Mouse (Mus musculus) lung, adult 2 months (tissue): ENCODE measurements around the gene Sbno2.

ENCODE experiments used
- CTCF ChIP-seq: fragments of 200-500 bp; IDR thresholded peaks from 2 replicates; pipeline ENCODE4 v1.5.1; 2011; ENCODE audit warnings: mild to moderate bottlenecking, low read length, control low read depth; ENCODE audit not compliant: insufficient read depth
- POLR2A ChIP-seq: fragments of 200-500 bp; IDR thresholded peaks from 2 replicates; pipeline ENCODE4 v1.6.1; 2011; ENCODE audit warnings: low read depth, mild to moderate bottlenecking, control low read depth, low read length, borderline replicate concordance; ENCODE audit errors: extremely low read depth

GRCm38 (mm10) chr10:80063877-80064650, 41.3 kb downstream of the Sbno2 start:
- TF ChIP-seq CTCF (no peak), POLR2A (no peak)
